Mouse (Mus musculus) thymus, postnatal 25 days (tissue): ENCODE results near the gene Thbs3.
A peak's percentile ranks its signal among the peaks of the same experiment; 100 is the strongest.

Experiments used
- DNase-seq: peaks from one replicate; pipeline ENCODE4 v3.0.0; 2022

Thbs3 gene

GRCm38 (mm10) chr3:89228836-89229235 lies 13.9 kb downstream of the Thbs3 start, which contains the start of gene Muc1:
Gene Muc1, plus strand, starts transcription at chr3:89229057.
- no peak for DNase-seq

- no peak for DNase-seq
These were observed 14.3 kb downstream of the Thbs3 start for GRCm38 (mm10) chr3:89229276-89229675.

- no peak for DNase-seq
These were observed 15.6 kb downstream of the Thbs3 start for GRCm38 (mm10) chr3:89230561-89230960.

DNA sequence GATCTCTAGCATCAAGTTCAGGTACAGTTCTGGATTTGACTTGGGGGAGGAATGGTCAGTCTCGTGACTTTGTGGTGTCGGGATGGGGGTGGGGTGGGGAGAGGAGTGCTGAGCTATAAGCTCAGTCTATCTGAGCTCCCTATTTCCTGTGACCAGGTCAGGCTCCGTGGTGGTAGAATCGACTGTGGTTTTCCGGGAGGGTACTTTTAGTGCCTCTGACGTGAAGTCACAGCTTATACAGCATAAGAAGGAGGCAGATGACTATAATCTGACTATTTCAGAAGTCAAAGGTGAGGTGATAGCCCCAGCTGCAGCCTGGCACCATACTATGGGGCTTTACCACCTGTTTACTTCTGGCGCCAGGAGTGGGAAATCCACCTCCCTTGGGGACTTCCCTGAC lies 16.4 kb downstream of the Thbs3 start:
- DNase-seq, result no peak

GRCm38 (mm10) chr3:89231772-89232275 lies 16.8 kb downstream of the Thbs3 start:
- no peak for DNase-seq

DNA sequence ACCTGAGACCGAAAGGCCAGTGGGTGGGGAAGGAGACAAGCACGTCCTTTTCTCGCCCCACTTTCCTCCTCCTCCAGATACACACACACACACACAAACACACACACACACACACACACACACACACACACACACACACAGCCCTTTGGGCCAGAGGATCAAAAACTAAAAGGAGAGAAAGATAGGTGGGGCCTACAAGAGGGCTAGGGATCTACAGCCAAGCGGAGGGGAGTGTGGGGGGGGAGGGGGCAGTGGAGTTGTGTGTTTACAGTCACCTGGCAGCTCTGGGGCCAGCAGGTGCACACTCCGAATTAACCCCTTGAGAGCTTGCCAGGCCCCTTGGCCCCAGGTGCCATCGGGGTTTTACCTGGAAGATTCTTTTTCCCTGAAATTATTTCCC lies 17.6 kb downstream of the Thbs3 start:
- DNase-seq, result no peak

GRCm38 (mm10) chr3:89233562-89234110 lies 18.7 kb downstream of the Thbs3 start:
- DNase-seq, result no peak

DNA sequence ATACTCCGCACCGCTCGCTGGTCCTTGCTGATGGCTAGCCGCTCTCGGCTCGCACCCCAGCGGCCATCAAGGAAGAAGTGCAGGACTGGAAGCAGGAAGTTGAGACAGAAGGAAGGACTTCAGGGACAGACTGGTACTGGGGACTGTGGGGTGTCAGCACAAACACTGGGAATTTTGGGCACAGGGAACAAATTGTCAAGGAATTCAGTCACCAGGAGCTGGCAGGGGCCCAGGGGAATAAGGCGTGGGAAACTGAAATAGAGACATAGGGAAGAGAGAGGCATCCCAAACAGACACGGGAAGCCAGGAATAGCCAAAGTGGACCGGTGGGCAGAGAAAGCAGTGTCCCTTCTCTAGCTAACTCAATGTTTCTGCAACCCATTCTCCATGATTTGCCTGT lies 21.5 kb downstream of the Thbs3 start:
- no peak for DNase-seq

- DNase-seq, result no peak
These were observed 22.7 kb downstream of the Thbs3 start for GRCm38 (mm10) chr3:89237682-89238081.

- no peak for DNase-seq
These were observed 23.5 kb downstream of the Thbs3 start for GRCm38 (mm10) chr3:89238494-89238893.

GRCm38 (mm10) chr3:89242331-89242895 lies 27.4 kb downstream of the Thbs3 start:
- peak; percentile 23 for DNase-seq

- DNase-seq, result peak; percentile 84
These were observed 28.6 kb downstream of the Thbs3 start for GRCm38 (mm10) chr3:89243609-89244008.

- DNase-seq, result peak; percentile 41
These were observed 29.4 kb downstream of the Thbs3 start for GRCm38 (mm10) chr3:89244158-89244981.

GRCm38 (mm10) chr3:89244982-89245687 lies 30.2 kb downstream of the Thbs3 start:
- peak; percentile 67 for DNase-seq

GRCm38 (mm10) chr3:89245688-89246171 lies 30.8 kb downstream of the Thbs3 start, which contains the start of gene Krtcap2:
Gene Krtcap2, plus strand, starts transcription at chr3:89245966.
- DNase-seq, result peak; percentile 31

GRCm38 (mm10) chr3:89246261-89247100 lies 31.5 kb downstream of the Thbs3 start, which contains the start of gene Trim46:
Gene Trim46, minus strand, starts transcription at chr3:89246309.
- DNase-seq, result peak; percentile 88

GRCm38 (mm10) chr3:89247466-89247865 lies 32.5 kb downstream of the Thbs3 start:
- no peak for DNase-seq

GRCm38 (mm10) chr3:89250435-89251040 lies 35.6 kb downstream of the Thbs3 start:
- peak; percentile 70 for DNase-seq

DNA sequence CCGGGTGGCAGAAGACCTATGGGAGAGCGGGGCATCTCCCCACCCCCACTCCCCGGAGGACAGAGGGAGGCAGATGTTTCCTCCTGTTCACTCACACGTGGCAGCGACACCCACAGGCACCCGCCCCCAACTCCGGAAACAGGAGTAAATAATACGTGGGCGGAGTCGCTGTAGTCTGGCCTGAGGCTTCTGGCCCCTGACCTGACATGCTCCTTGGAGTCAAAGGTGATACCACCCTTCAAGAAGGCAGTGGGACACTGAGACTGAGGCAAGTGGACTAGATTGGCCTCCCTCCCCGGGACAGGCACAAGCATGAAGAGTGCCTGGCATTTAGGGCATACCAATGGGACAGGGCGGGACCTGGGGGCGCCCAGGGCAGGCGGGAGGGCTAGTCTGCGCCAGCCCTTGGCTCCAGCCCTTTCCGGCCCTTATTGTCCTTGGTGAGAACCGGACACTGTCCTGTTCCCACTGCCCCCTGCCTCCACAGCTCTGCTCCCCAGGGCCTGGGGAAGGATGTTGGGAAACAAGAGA lies 36.5 kb downstream of the Thbs3 start:
- DNase-seq, result peak; percentile 80

- DNase-seq, result no peak
These were observed 40.0 kb downstream of the Thbs3 start for GRCm38 (mm10) chr3:89254994-89255393.

GRCm38 (mm10) chr3:89256177-89256576 lies 41.2 kb downstream of the Thbs3 start:
- no peak for DNase-seq
